Mouse (Mus musculus): ENCODE measurements around the gene H2-Q6. TPM values are rescaled to one million over a fixed set of nuclear protein-coding genes. Genes with fewer than 3 reads are reported as not detected.
A peak's percentile ranks its signal among the peaks of the same experiment; 100 is the strongest.
"Not testable (repeated sequence)": the region's sequence is repeated elsewhere in the genome, so short reads cannot be mapped to it uniquely, and the experiment has no call there.

H2-Q6 gene
- total and polyA plus RNA-seq, 3 experiments, result 1.2 to 40.3 (median 3.7) TPM

DNA sequence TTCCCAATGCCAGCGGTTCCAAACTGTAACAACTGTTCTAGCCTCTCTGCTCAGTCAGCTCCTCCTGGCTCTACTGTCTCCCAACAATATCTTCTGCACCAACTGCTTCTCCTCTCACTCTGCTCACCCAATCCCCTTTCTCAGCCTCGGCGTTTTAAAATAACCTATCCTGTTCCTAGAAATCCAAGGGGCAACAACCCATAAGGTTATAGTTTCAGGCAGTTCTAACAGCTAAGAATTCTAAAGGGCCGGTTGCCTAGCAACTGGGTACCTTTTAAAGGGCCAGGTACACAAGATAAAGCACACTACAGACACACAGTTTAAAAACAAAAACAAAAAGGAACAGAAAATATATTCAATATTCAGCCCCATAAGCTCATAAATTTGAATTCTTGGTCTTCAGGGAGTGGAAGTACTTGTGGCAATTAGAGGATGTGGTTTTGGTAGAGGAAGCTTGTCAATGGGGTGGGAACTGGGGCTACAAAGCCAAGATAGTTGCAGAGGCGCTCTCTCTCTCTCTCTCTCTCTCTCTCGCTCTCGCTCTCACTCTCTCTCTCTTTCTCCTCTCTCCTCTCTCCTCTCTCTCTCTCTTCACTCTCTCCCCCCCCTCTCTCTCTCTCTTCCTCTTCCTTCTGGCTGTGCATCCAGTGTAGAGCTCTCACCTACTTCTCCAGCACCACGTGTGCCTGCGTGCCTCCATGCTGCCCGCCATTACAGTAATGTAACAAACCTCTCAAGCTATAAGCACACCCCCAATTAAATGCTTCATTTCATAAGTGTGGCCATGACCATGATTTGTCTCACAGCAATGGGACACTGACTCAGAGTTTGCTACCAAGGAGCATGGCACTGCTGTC lies 9.1 kb upstream of the H2-Q6 start:
- H3K36me3 ChIP-seq (ENCODE audit: control insufficient read depth, insufficient read depth, low read length); H3K79me2 ChIP-seq (replicated peaks; ENCODE audit: control insufficient read depth, insufficient read depth, low read length); H3K4me3 ChIP-seq; H3K27me3 ChIP-seq (ENCODE audit: control insufficient read depth, insufficient read depth, low read length); DNase-seq; intact Hi-C loops (cut with DNase I); H3K9ac ChIP-seq (ENCODE audit: low read depth, low read length); H3K4me1 ChIP-seq (ENCODE audit: control insufficient read depth, insufficient read depth, low read length); H3K27ac ChIP-seq: not testable (repeated sequence)
- WGBS, result 76% methylated on average over 3 of the region's 10 CpGs

DNA sequence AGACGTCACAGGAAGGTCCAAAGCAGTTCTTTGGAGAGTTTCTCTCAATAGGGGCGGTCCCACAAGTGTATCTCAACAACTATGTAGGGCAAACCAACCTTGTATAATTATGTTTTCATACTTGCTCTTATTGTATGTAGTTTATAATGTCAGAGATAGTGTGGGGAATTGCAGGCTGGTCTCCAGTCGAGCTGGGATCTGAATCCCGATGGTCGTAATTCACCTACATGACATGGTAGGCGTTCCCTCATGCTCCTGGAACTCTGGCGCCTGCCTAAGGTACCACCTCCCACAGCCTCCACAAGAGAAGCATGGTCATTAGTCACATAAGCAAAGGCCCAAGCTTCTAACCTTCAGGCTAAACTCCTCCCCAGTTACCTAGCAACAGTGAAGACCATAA lies 5.9 kb upstream of the H2-Q6 start:
- H3K9ac ChIP-seq (ENCODE audit: low read depth, low read length), result no peak overlapping the region
- H3K36me3 ChIP-seq (ENCODE audit: control insufficient read depth, insufficient read depth, low read length), result no peaks in the 10 kb centered on the region
- 78% methylated on average over 7 of the region's 7 CpGs for WGBS
- H3K4me1 ChIP-seq (ENCODE audit: control insufficient read depth, insufficient read depth, low read length), result no peaks in the 10 kb centered on the region
- TF ChIP-seq POLR2A (IDR thresholded peaks at IDR 0.05; ENCODE audit: insufficient read depth, low read depth, low read length), result no peak
- TF ChIP-seq EP300 (IDR thresholded peaks at IDR 0.05; ENCODE audit: insufficient read depth, low read depth, low read length), result no peak
- no peak for TF ChIP-seq CTCF (IDR thresholded peaks at IDR 0.05)
- intact Hi-C loops (cut with DNase I), result no loop called here
- H3K79me2 ChIP-seq (replicated peaks; ENCODE audit: control insufficient read depth, insufficient read depth, low read length), result no peaks in the 10 kb centered on the region
- no peaks in the 10 kb centered on the region; the same call in 1 of the 2 replicates for H3K27me3 ChIP-seq (ENCODE audit: control insufficient read depth, insufficient read depth, low read length)
- no peak overlapping the region for H3K27ac ChIP-seq
- H3K4me3 ChIP-seq, result no peak overlapping the region
- DNase-seq, result no peak

DNA sequence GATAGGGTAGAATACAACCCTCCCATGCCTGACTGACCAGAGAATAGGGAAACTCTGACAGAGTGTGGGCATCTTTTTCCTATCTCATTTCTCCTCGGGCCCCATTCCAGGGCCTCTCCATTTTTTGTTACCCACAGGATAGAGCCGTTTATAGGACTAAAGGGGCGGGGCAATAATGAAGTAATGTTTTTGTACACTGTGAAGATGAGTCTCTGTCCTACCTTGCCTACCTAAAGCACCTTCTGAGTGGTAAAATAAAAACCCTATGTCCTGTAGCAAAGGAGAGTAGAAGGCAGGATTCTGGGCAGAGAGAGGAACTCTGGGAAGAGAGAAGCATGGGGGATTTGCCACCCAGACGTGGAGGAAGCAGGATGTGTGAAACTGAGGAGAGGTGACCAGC lies 5.1 kb upstream of the H2-Q6 start:
- H3K4me3 ChIP-seq; H3K36me3 ChIP-seq (ENCODE audit: control insufficient read depth, insufficient read depth, low read length); intact Hi-C loops (cut with DNase I); H3K9ac ChIP-seq (ENCODE audit: low read depth, low read length); DNase-seq; H3K27me3 ChIP-seq (ENCODE audit: control insufficient read depth, insufficient read depth, low read length); H3K4me1 ChIP-seq (ENCODE audit: control insufficient read depth, insufficient read depth, low read length); H3K27ac ChIP-seq; H3K79me2 ChIP-seq (replicated peaks; ENCODE audit: control insufficient read depth, insufficient read depth, low read length): not testable (repeated sequence)
- WGBS, result 39% methylated on average over 4 of the region's 4 CpGs

DNA sequence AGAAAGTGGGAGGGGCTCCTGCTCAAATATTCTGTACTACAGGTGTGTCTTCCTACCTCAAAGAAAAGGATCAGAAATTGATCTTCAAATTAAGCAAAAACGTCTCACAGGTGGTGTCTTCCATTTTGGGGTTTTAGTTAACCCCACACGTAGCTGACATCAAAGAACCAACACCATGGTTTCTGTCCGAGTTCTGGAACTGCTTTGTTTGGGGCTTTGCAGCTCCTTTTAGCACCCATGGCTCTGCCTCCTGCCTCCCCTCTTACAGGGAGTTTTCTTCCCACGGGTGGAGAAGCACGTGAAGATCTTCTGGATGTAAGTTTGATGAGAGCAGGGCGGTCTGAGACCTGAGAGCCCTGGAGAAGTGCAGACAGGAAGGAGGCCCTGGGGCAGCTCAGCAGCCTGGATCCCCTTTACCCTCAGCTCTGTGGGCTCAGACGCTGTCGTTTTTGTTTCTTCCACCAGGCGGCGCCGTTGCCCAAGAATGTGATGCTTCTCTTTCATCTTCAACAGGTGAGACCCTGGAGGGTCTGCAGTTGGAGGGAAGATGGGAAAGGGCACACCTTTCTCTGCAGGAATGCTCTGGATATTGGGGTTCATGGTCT lies 4.3 kb upstream of the H2-Q6 start:
- H3K36me3 ChIP-seq (ENCODE audit: control insufficient read depth, insufficient read depth, low read length); H3K27me3 ChIP-seq (ENCODE audit: control insufficient read depth, insufficient read depth, low read length); H3K4me3 ChIP-seq; H3K27ac ChIP-seq; H3K4me1 ChIP-seq (ENCODE audit: control insufficient read depth, insufficient read depth, low read length); intact Hi-C loops (cut with DNase I); H3K79me2 ChIP-seq (replicated peaks; ENCODE audit: control insufficient read depth, insufficient read depth, low read length); H3K9ac ChIP-seq (ENCODE audit: low read depth, low read length): not testable (repeated sequence)
- peak in 1 of 2 experiments; percentile 36 for DNase-seq
- 14% methylated on average over 11 of the region's 11 CpGs for WGBS
- TF ChIP-seq CTCF (IDR thresholded peaks at IDR 0.05), result peak; percentile 72

DNA sequence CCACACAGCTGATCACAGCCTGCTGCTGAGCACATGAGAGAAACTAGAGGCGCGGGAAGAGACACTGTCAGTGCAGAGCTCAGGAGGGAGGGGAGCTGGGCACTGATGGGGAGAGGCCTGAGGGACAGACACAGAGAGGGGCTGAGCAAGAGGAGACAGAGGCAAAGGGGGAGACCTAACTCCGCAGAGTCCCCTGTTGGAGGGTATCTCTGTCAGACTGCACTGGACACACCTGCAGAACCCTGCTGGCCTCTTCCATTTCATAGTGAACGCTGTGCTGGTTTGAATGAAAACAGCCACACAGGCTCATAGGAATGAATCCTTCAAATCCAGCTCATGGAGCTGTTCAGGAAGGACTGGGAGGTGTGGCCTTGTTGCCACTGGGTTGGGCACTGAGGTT lies 3.3 kb upstream of the H2-Q6 start:
- H3K27ac ChIP-seq; H3K9ac ChIP-seq (ENCODE audit: low read depth, low read length); H3K79me2 ChIP-seq (replicated peaks; ENCODE audit: control insufficient read depth, insufficient read depth, low read length); H3K36me3 ChIP-seq (ENCODE audit: control insufficient read depth, insufficient read depth, low read length); H3K27me3 ChIP-seq (ENCODE audit: control insufficient read depth, insufficient read depth, low read length); DNase-seq; intact Hi-C loops (cut with DNase I); H3K4me3 ChIP-seq; H3K4me1 ChIP-seq (ENCODE audit: control insufficient read depth, insufficient read depth, low read length): not testable (repeated sequence)
- 89% methylated on average over 4 of the region's 4 CpGs for WGBS

DNA sequence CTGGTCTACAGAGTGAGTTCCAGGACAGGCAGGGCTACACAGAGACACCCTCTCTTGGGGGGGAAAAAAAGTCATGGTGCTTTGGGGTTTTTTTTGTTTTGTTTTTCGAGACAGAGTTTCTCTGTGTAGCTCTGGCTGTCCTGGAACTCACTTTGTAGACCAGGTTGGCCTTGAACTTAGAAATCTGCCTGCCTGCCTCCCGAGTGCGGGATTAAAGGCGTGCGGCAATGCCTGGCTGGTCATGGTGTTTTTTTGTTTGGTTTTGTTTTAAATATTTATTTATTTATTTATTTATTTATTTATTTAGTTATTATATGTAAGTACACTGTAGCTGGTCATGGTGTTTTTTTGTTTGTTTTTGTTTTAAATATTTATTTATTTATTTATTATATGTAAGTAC lies 2.3 kb upstream of the H2-Q6 start:
- H3K79me2 ChIP-seq (replicated peaks; ENCODE audit: control insufficient read depth, insufficient read depth, low read length); H3K36me3 ChIP-seq (ENCODE audit: control insufficient read depth, insufficient read depth, low read length); H3K9ac ChIP-seq (ENCODE audit: low read depth, low read length); H3K4me3 ChIP-seq; intact Hi-C loops (cut with DNase I); DNase-seq; H3K4me1 ChIP-seq (ENCODE audit: control insufficient read depth, insufficient read depth, low read length); H3K27me3 ChIP-seq (ENCODE audit: control insufficient read depth, insufficient read depth, low read length); H3K27ac ChIP-seq: not testable (repeated sequence)
- WGBS, result 88% methylated on average over 5 of the region's 5 CpGs

DNA sequence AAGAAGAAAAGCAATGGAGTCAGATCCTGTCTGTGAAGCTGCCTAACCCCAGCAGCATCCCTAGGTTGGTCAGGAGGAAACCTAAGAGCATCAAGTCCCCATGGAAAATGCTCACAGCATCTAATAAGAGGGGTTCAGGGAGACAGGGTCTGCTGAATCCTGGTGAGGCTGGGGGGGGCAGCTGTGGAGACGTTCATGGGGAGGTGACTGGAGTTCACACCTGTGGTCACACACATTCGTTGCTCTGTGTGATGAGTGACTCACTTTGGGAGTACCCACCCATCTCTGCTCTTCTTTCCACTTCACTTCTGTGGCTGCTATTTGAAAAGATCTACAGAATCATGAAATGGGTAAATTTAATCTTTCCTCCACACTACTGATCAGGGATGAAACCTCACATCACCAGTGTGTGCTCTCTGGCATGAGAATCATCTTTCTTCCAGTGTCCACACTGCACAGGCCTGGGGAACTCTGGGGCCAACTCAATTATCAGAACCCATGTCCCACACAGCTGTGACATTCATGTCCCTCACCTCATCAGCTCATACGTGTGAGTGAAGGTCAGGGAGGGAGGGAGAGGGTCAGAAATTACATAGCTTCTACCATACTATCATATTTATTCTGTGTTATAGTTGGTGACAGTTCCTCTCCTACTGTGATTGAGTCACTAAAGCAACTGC lies 1.4 kb upstream of the H2-Q6 start:
- WGBS, result 59% methylated on average over 3 of the region's 3 CpGs
- intact Hi-C loops (cut with DNase I); H3K27me3 ChIP-seq (ENCODE audit: control insufficient read depth, insufficient read depth, low read length); H3K36me3 ChIP-seq (ENCODE audit: control insufficient read depth, insufficient read depth, low read length); H3K9ac ChIP-seq (ENCODE audit: low read depth, low read length); H3K4me3 ChIP-seq; H3K27ac ChIP-seq; H3K79me2 ChIP-seq (replicated peaks; ENCODE audit: control insufficient read depth, insufficient read depth, low read length); H3K4me1 ChIP-seq (ENCODE audit: control insufficient read depth, insufficient read depth, low read length): not testable (repeated sequence)
- DNase-seq, result peak in 1 of 2 experiments; percentile 5

DNA sequence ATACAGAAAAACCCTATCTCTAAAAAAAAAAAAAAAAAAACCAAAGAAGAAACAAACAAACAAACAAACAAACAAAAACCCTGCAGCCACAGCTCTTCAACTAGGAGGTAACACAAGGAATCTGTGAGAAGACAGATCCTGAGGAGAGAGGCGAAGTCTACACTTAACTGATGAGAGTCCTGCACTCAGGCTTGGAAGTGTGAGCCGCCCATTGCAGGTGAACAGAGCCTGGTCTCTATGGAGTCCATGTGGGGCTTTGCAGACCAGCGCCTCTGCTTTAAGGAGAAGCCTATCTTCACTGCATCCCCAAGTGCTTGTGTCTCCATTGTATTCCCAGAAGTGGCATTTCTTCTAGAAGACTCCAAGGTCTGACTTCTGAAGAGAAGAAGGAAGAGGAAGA lies 544 bp upstream of the H2-Q6 start:
- intact Hi-C loops (cut with DNase I); H3K9ac ChIP-seq (ENCODE audit: low read depth, low read length); H3K27ac ChIP-seq; H3K79me2 ChIP-seq (replicated peaks; ENCODE audit: control insufficient read depth, insufficient read depth, low read length); H3K36me3 ChIP-seq (ENCODE audit: control insufficient read depth, insufficient read depth, low read length); H3K27me3 ChIP-seq (ENCODE audit: control insufficient read depth, insufficient read depth, low read length); DNase-seq; H3K4me3 ChIP-seq; H3K4me1 ChIP-seq (ENCODE audit: control insufficient read depth, insufficient read depth, low read length): not testable (repeated sequence)
- 92% methylated on average over 3 of the region's 3 CpGs for WGBS

DNA sequence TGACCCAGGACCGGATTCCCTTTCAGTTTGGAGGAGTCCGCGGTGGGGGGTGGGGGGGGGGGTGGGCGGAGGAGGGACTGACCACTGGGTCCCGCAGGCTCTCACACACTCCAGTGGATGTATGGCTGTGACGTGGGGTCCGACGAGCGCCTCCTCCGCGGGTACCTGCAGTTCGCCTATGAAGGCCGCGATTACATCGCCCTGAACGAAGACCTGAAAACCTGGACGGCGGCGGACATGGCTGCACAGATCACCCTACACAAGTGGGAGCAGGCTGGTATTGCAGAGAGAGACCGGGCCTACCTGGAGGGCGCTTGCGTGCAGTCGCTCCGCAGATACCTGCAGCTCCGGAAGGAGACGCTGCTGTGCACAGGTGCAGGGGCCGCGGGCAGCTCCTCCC lies 824 bp downstream of the H2-Q6 start:
- DNase-seq, result peak; percentile 24 to 37
- H3K36me3 ChIP-seq (ENCODE audit: control insufficient read depth, insufficient read depth, low read length); H3K4me3 ChIP-seq; H3K4me1 ChIP-seq (ENCODE audit: control insufficient read depth, insufficient read depth, low read length); H3K27ac ChIP-seq; H3K9ac ChIP-seq (ENCODE audit: low read depth, low read length); H3K27me3 ChIP-seq (ENCODE audit: control insufficient read depth, insufficient read depth, low read length); intact Hi-C loops (cut with DNase I); H3K79me2 ChIP-seq (replicated peaks; ENCODE audit: control insufficient read depth, insufficient read depth, low read length): not testable (repeated sequence)
- 25% methylated on average over 28 of the region's 28 CpGs for WGBS
